Mouse (Mus musculus): ENCODE measurements around the gene Ift140.

DNA sequence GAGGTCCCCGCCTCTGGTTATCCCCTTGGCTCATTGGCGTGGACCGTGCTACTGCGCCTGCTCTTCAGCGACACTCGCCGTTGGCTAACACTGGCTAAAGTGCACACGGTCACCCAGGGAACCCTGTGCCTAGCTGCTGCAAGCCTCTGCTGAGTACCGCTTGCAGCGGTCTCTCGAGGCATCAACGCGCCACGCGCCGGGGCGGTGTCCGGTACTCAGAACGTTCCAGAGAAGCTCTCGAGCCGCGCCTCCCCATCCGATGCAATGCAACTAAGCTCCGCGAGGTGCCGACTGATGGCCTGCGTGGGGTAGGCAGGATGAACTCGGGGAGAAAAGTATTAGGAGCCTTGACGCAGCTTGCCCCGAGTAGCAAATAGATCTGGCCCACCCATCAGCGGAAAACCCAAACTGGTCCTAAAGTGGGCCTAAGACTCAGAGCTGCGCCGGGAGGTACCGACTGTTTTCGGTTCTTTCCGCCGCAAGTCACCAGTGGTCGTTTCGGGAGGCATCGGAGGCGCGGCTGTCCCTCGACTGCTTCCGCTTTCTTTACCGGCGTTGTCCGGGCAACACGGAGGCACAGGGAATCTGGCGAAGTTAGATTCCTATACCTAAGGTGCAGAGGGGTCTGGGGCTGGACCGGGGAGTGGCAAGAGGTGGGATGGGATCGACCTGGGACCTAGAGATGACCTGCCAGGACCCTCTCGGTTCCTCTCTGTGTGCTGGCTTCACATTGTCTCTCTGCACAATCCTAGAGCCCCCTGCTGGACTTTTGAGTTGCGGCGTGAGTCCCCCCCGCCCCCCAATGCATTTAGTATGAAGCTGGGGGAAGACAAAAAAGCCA is 627 bp downstream of the Ift140 start:
- TF ChIP-seq CTCF (IDR thresholded peaks at IDR 0.05; ENCODE audit: low read depth): peak; percentile 55
- TF ChIP-seq EP300 (IDR thresholded peaks at IDR 0.05; ENCODE audit: low read depth): 0 out of 2 replicates have a peak, but pooled peaks have one; percentile 2

Data from liver, postnatal 0 days (tissue).